Mouse (Mus musculus) limb, embryonic 15.5 days (tissue): ENCODE results near the gene Phldb1. TPM values are rescaled to one million over a fixed set of nuclear protein-coding genes. Genes with fewer than 3 reads are reported as not detected.

Experiments
- ATAC-seq: fragments of 200-750 bp; cut with Nextera tagmentation; 2 replicates; pipeline ENCODE4 v1.8.0; 2017; ENCODE audit warnings: low read depth, moderate TSS enrichment; ENCODE audit not compliant: insufficient number of reproducible peaks, low FRiP score, low TSS enrichment
- H3K27ac ChIP-seq: fragments of 300-500 bp; sonication (generic); 2 replicates; pipeline ENCODE4 v1.5.1; 2015; ENCODE audit warnings: moderate library complexity, mild to moderate bottlenecking, inconsistent platforms
- H3K27me3 ChIP-seq: fragments of 300-500 bp; sonication (generic); 2 replicates; pipeline ENCODE4 v1.6.1; 2015; ENCODE audit warnings: inconsistent platforms
- H3K36me3 ChIP-seq: fragments of 300-500 bp; sonication (generic); 2 replicates; pipeline ENCODE4 v1.6.1; 2015; ENCODE audit warnings: inconsistent platforms
- H3K4me1 ChIP-seq: fragments of 300-500 bp; sonication (generic); 2 replicates; pipeline ENCODE4 v1.6.1; 2015; ENCODE audit warnings: inconsistent platforms
- H3K4me2 ChIP-seq: fragments of 300-500 bp; sonication (generic); 2 replicates; pipeline ENCODE4 v1.6.1; 2015; ENCODE audit warnings: mild to moderate bottlenecking, inconsistent platforms
- H3K4me3 ChIP-seq: fragments of 300-500 bp; sonication (generic); 2 replicates; pipeline ENCODE4 v1.5.1; 2015; ENCODE audit warnings: mild to moderate bottlenecking, inconsistent platforms
- H3K9ac ChIP-seq: fragments of 300-500 bp; sonication (generic); 2 replicates; pipeline ENCODE4 v1.6.1; 2015; ENCODE audit warnings: inconsistent platforms
- H3K9me3 ChIP-seq: fragments of 300-500 bp; sonication (generic); 2 replicates; pipeline ENCODE4 v1.6.1; 2016; ENCODE audit warnings: inconsistent platforms
- WGBS: fragments of 180-500 bp; shearing (Covaris S2); methylation state at CpG from one replicate; pipeline ENCODE4 v1.1.7; 2015; 5-methylcytosine and 5-hydroxymethylcytosine counted together
- polyA plus RNA-seq: library from polyadenylated mRNA; unstranded; fragments of >200 nt; fragmentation: Nextera tagmentation; extraction: Ambion mirVana; gene quantifications from 2 replicates; pipeline ENCODE4 v1.2.1, GENCODE M21; 2015

Phldb1 gene
- polyA plus RNA-seq, 1 experiment from 2014 or later = 39.2 TPM

DNA sequence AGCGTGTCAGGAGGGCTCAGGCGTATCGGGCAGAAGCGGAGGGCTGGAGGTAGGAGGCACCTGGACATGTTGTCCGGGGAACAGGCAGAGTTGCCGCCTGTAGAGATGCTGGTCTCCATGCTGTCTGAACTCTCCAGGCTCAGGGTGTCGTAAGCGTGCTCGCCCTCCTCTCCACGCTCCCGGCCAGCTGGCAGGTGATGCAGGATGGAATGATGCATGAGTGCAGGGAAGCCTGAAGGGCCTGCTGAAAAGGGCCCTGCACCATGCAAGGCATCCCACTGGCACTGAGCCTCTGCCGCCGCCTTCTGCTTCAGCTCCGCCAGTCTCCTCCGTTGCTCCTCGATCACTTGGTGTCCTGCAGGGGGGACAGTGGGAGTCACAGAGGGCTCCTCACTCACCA lies 37.1 kb downstream of the Phldb1 start:
- H3K27ac ChIP-seq = no peak overlapping the region
- H3K9ac ChIP-seq = no peak overlapping the region
- no peak for ATAC-seq
- H3K9me3 ChIP-seq = no peaks in the 10 kb centered on the region
- H3K27me3 ChIP-seq = no peaks in the 10 kb centered on the region
- WGBS = 95% methylated on average over 16 of the region's 16 CpGs
- H3K4me2 ChIP-seq = no peak overlapping the region
- H3K4me1 ChIP-seq = no peaks in the 10 kb centered on the region
- no peak overlapping the region for H3K4me3 ChIP-seq
- peaks cover 98% of the 10 kb centered on the region for H3K36me3 ChIP-seq

DNA sequence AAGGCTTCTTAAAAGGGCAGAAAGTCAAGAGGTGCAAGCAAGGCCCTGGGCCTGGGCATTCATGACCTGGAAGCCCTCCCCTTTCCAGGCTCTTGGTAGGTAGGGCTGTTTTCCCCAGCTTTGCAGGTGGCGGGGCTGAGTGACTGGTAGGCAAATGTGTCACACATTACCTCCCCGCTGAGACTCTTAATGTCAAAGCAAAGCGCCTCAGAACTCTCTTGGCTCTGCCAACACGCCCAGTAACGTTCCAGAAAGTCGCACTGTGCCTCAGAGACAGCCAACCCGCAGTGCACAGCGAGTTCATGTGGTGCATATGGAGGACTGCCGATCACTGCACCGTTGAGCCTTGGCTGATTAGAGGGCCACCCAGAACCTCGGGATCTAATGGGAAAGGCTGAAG lies 41.9 kb downstream of the Phldb1 start:
- Histone ChIP-seq H3K36me3 (peaks cover 80% of the 10 kb centered on the region), H3K9me3 (no peaks in the 10 kb centered on the region), H3K9ac (no peak overlapping the region), H3K4me1 (peaks cover 13% of the 10 kb centered on the region), H3K27me3 (no peaks in the 10 kb centered on the region), H3K27ac (no peak overlapping the region), H3K4me3 (no peak overlapping the region), H3K4me2 (no peak overlapping the region)
- no peak for ATAC-seq
- WGBS = 81% methylated on average over 11 of the region's 11 CpGs

DNA sequence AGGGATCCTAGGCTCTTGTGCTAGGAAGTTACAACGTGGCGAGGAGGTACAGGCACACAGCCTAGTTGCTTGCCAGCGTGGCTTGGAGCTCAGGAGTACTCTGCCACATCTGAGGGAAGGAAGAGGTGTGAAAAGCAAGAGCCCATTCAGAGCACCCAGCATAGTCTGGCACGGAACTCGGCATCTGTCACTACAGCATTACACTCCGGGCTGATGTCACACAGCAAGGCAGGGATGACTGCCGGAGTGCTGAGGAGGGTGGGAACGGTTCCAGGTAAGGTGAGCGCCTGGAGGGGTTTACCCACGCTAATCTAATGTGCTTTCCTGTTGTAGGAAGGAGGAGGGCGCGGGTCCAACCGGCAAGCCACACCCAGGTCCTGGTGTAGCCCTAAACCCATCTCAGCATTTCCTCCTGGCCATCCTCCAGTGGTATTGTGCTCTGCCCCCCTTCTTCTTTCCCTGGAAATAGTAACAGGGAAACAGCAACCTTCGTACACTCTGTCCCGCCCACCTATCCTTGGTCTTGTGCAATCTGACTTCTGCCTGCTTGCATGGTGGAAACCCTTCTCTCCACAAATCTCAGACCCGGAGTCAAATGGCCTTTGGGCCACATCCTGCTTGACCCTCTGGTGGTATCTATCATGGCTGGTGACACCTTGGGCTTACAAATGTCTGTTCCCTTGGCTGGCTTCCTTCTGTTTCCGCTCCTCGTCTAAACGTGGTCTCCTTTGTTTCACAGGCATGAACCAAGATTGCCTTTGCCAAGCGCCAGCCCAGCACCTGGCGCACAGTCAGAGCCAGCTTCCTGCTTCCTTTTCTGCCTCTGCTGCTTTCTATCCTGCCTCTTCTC lies 43.1 kb downstream of the Phldb1 start:
- Histone ChIP-seq H3K4me3 (no peak overlapping the region), H3K9me3 (no peaks in the 10 kb centered on the region), H3K4me2 (no peak overlapping the region), H3K27ac (peak overlapping the region; percentile 57), H3K9ac (no peak overlapping the region), H3K4me1 (peaks cover 13% of the 10 kb centered on the region), H3K27me3 (no peaks in the 10 kb centered on the region), H3K36me3 (peaks cover 80% of the 10 kb centered on the region)
- WGBS = 64% methylated on average over 21 of the region's 21 CpGs
- no peak for ATAC-seq

DNA sequence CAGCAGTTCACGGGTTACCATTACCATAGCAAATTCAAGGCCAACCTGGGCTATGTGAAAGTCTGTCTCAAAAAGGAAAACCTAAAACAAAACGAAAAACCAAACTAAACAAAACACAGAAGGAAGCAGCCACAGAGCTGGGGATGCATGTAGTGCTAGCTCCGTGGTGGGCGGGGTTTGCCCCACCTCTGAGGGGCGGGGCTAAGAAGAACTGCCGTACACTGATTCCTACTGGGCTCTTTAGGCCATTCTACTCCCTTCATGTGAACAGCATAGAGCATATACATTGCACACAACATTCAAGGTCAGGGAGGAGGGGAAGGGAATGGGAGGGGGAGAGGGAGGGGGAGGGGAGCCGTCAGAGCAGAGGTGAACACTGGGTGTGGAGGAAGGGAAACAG lies 44.4 kb downstream of the Phldb1 start:
- Histone ChIP-seq H3K4me1 (peaks cover 17% of the 10 kb centered on the region), H3K27ac (no peak overlapping the region), H3K9ac (no peak overlapping the region), H3K4me2 (no peak overlapping the region), H3K9me3 (no peaks in the 10 kb centered on the region), H3K4me3 (no peak overlapping the region), H3K27me3 (no peaks in the 10 kb centered on the region), H3K36me3 (peaks cover 75% of the 10 kb centered on the region)
- WGBS = 49% methylated on average over 7 of the region's 7 CpGs
- ATAC-seq = no peak

DNA sequence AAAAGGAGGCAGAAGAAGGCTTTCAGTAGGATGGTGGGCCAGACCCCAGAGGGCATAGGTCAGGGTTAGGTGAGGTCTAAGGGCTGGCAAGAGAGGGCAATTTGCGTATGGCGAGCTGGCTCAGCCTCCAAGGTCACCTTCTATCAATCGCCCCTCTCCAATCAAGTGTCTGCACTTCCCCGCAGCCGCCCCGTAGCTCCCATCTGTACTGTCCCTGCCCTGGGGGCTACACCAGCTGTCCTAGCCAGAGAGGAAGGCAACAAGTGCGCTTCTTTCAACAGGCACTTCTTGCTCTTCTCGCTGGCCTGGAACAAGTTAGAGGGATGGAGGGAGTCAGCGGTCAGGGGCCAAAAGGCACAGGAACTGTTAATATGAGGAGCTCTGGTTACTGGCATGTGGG lies 47.0 kb downstream of the Phldb1 start:
- peaks cover 22% of the 10 kb centered on the region for H3K4me1 ChIP-seq
- no peaks in the 10 kb centered on the region for H3K9me3 ChIP-seq
- H3K4me2 ChIP-seq = no peak overlapping the region
- no peak for ATAC-seq
- no peak overlapping the region for H3K27ac ChIP-seq
- no peaks in the 10 kb centered on the region for H3K27me3 ChIP-seq
- H3K9ac ChIP-seq = no peak overlapping the region
- no peak overlapping the region for H3K4me3 ChIP-seq
- peaks cover 48% of the 10 kb centered on the region for H3K36me3 ChIP-seq
- 72% methylated on average over 9 of the region's 9 CpGs for WGBS

- 56% methylated on average over 5 of the region's 5 CpGs for WGBS
- no peak overlapping the region for H3K9ac ChIP-seq
- peak overlapping the region; percentile 11; the same call in 1 of the 2 replicates for H3K27ac ChIP-seq
- H3K4me1 ChIP-seq = peaks cover 16% of the 10 kb centered on the region
- no peak for ATAC-seq
- H3K9me3 ChIP-seq = no peaks in the 10 kb centered on the region
- H3K4me3 ChIP-seq = no peak overlapping the region
- H3K27me3 ChIP-seq = no peaks in the 10 kb centered on the region
- H3K36me3 ChIP-seq = peaks cover 38% of the 10 kb centered on the region
- no peak overlapping the region for H3K4me2 ChIP-seq
These were observed 48.4 kb downstream of the Phldb1 start for GRCm38 (mm10) chr9:44686638-44687037.

DNA sequence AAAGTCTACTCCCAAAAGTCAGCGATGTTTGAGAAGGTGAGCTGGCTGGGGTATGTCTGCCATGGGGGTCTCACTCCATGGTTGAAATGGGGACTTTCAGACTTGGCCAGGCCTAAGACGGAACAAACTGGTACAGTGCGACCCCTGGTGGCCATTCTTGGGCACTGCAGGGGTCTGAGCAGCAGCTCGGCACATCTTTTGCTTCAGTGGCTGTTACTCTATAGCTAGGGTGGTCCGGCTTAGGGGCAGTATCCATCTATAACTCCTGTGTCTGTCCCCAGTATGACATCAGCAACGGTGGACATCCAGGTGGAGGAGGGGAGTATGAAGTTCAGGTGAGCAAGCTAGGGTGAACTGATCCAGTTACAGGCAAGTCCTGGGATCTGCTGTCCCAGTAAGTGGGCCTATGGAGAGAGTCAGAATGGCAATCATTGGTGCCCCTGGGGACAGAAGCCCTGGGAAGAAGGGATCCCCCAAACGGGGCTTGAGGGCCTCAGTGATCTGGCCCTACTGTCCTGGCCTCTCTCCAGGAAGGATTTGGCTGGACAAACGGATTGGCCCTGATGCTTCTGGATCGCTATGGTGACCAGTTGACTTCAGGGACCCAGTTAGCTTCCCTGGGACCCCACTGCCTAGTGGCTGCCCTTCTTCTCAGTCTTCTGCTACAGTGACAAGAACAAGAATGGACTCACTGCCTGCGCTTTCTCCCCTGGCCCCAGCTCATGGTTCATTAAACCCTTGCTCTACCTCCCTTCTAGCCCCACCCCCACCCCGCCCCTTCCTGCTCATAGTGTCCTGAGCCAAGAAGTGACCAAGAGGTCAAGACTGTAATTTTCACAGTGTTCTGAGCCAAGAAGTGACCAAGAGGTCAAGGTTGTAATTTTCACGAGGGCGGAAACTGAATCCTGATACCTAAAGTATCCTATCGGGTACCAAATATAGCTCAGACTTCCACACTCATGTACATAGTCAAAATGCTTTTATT lies 49.4 kb downstream of the Phldb1 start:
- ATAC-seq = 0 out of 2 replicates have a peak, but pooled peaks have one; percentile 7
- Histone ChIP-seq H3K9me3 (no peaks in the 10 kb centered on the region), H3K4me1 (peaks cover 9% of the 10 kb centered on the region; the same call in 1 of the 2 replicates), H3K27ac (no peak overlapping the region), H3K27me3 (no peaks in the 10 kb centered on the region), H3K4me2 (no peak overlapping the region), H3K4me3 (no peak overlapping the region), H3K36me3 (peaks cover 32% of the 10 kb centered on the region), H3K9ac (no peak overlapping the region)
- 39% methylated on average over 14 of the region's 14 CpGs for WGBS

- Histone ChIP-seq H3K27me3 (no peaks in the 10 kb centered on the region), H3K4me1 (peaks cover 9% of the 10 kb centered on the region; the same call in 1 of the 2 replicates)
- ATAC-seq = no peak
These were observed 52.0 kb downstream of the Phldb1 start for GRCm38 (mm10) chr9:44683046-44683445.

DNA sequence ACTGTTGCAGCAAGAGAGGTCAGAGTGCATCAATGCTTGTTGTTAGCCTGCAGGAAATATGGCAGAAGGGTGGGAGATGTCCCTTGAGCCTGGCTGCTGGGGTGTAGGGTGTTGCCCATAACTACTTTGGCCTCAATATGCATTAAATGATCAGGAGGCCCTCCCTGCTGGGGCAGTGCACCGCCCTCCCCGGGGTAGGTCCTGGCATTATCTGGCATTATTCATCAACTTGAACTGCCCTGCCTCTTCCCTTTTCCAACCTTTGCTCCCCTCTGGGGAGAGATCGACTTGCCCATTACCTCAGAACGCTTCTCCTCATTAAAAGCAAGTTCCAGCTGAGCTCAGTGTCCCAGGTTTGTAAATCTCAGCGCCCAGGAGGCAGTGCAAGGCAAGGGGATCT lies 55.4 kb downstream of the Phldb1 start:
- Histone ChIP-seq H3K9ac (no peak overlapping the region), H3K9me3 (no peaks in the 10 kb centered on the region), H3K27ac (no peak overlapping the region), H3K27me3 (no peaks in the 10 kb centered on the region), H3K36me3 (no peaks in the 10 kb centered on the region), H3K4me3 (no peak overlapping the region), H3K4me1 (no peaks in the 10 kb centered on the region), H3K4me2 (no peak overlapping the region)
- ATAC-seq = no peak
- 62% methylated on average over 5 of the region's 5 CpGs for WGBS

More at GRCm38 (mm10) chr9:44683046-44683445, 52.0 kb downstream of the Phldb1 start:
- Histone ChIP-seq H3K4me2 (no peak overlapping the region), H3K36me3 (peaks cover 19% of the 10 kb centered on the region), H3K4me3 (no peak overlapping the region), H3K9me3 (no peaks in the 10 kb centered on the region), H3K9ac (no peak overlapping the region), H3K27ac (no peak overlapping the region)
- WGBS = 84% methylated on average over 8 of the region's 8 CpGs

DNA sequence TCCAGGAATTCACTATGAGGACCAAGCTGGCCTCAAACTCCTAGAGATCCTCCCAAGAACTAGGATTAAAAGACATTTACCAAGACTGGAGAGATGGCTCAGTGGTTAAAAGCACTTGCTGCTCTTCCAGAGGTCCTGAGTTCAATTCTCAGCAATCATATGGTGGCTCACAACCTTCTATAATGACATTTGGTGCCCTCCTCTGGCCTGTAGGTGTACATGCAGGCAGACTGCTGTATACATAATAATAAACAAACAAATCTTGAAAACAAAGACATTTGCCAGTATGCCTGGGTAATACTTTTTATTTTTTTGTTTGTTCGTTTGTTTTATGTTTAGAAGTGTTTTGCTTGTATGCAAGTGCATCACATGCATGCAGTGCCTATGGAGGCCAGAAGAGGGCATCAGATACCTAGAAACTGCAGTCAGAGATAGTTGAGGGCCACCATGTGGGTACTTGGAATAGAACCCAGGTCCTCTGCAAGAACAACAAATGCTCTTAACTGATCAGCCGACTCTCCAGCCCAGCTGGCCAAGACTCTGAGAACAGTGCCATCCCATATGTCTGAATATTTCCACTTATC lies 56.6 kb downstream of the Phldb1 start:
- Histone ChIP-seq H3K4me3 (no peak overlapping the region), H3K36me3 (no peaks in the 10 kb centered on the region)
- WGBS = 95% methylated on average over 2 of the region's 2 CpGs

GRCm38 (mm10) chr9:44673005-44673404 lies 62.0 kb downstream of the Phldb1 start, which contains the start of gene Treh:
Gene Treh, plus strand, starts transcription at chr9:44673233.
- no peaks in the 10 kb centered on the region for H3K9me3 ChIP-seq

More for the DNA sequence above, 56.6 kb downstream of the Phldb1 start:
- no peak for ATAC-seq
- Histone ChIP-seq H3K9ac (no peak overlapping the region), H3K9me3 (no peaks in the 10 kb centered on the region), H3K4me2 (no peak overlapping the region), H3K27ac (no peak overlapping the region), H3K27me3 (no peaks in the 10 kb centered on the region), H3K4me1 (no peaks in the 10 kb centered on the region)

More at GRCm38 (mm10) chr9:44673005-44673404, 62.0 kb downstream of the Phldb1 start, which contains the start of gene Treh:
- H3K36me3 ChIP-seq = no peaks in the 10 kb centered on the region
- H3K27ac ChIP-seq = no peak within 1 kb of the TSS
- H3K4me3 ChIP-seq = no peak within 1 kb of the TSS
- H3K4me2 ChIP-seq = no peak within 1 kb of the TSS
- 72% methylated on average over 3 of the region's 3 CpGs for WGBS
- H3K9ac ChIP-seq = no peak within 1 kb of the TSS
- no peak for ATAC-seq
- H3K4me1 ChIP-seq = no peaks in the 10 kb centered on the region
- no peaks in the 10 kb centered on the region for H3K27me3 ChIP-seq
